Mouse (Mus musculus): ENCODE measurements around the gene Gm20458. TPM values are rescaled to one million over a fixed set of nuclear protein-coding genes. Genes with fewer than 3 reads are reported as not detected.

The Gm20458 gene
- polyA plus RNA-seq (2014; fragmentation: Nextera tagmentation; extraction: Ambion mirVana): 3.2 and 7.3 TPM in 2 replicates

DNA sequence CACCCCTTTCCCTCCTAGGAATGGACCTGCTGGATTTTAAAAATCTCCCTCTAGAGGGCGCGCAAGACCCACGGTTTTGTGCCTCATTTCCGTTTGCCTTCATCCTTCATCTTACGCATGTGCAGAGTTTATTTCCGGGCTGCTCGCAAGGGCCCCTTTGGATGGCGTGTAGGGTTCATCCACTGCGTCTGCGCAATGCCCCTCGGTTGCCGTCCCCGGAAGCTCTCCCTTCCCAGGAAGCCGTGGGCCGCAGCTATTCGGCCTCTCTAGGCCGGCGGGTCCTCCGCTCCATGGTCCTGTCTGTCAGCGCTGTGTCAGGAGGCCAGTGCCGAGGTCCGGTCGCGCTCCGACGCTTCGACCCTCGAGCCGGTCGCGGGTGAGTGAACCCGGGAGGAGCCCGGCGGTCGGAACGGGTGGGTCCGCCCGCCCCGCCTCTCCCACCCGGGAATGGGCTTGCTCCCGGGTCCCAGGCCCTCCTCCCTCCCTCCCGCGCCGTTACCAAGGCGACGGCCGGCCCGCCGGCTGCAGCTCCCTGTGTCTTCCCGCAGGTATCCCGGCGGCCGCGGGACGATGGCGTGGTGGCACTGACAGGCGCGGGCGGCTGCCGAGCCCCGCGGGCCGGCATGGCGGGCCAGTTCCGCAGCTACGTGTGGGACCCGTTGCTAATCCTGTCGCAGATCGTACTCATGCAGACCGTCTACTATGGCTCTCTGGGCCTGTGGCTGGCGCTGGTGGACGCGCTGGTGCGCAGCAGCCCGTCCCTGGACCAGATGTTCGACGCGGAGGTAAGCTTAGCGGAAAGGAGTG, at the start of gene Gm20458:
Gene Gm20458, plus strand, starts transcription at position 223 of the 807 bp plus-strand sequence.
- no peaks in the 10 kb centered on the region for H3K9me3 ChIP-seq (ENCODE audit: control insufficient read depth, low read length)
- H3K4me2 ChIP-seq (ENCODE audit: low read depth, low read length, severe bottlenecking): peak within 1 kb of the TSS; percentile 75
- H3K4me3 ChIP-seq (ENCODE audit: low read depth, low read length): peak within 1 kb of the TSS; percentile 88
- no peaks in the 10 kb centered on the region for H3K27me3 ChIP-seq (ENCODE audit: control insufficient read depth, insufficient read depth, low read length)
- H3K36me3 ChIP-seq (ENCODE audit: control insufficient read depth, insufficient read depth, low read length): no peaks in the 10 kb centered on the region; the same call in 1 of the 2 replicates
- H3K27ac ChIP-seq (ENCODE audit: low read depth, low read length): peak within 1 kb of the TSS; percentile 66
- peaks cover 4% of the 10 kb centered on the region; the same call in 1 of the 2 replicates for H3K4me1 ChIP-seq (replicated peaks; ENCODE audit: control insufficient read depth, insufficient read depth, low read length)
- ATAC-seq (replicated peaks; ENCODE audit: low FRiP score) (peak; percentile 98), DNase-seq (ENCODE audit: low spot score) (peak; percentile 96)
- peak within 1 kb of the TSS; percentile 75 for H3K9ac ChIP-seq (ENCODE audit: low read length)
- under 1% methylated on average over 69 of the region's 79 CpGs for WGBS

DNA sequence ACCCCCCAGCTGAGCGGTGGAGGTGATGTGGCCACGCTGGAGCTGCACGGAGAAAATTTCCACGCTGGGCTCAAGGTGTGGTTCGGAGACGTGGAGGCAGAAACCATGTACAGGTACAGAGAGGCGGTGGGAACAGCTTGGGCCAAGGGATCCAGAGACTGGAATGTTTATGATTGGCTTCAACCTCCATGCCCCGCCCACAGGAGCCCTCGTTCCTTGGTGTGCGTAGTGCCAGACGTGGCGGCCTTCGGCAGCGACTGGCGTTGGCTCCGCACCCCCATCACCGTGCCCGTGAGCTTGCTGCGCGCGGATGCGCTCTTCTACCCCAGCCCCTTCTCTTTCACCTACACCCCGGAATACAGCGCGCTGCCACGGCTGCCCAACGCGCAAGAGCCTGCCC, 46.6 kb upstream of the Gm20458 start:
- Histone ChIP-seq H3K27ac (ENCODE audit: low read depth, low read length) (no peak overlapping the region), H3K36me3 (ENCODE audit: control insufficient read depth, insufficient read depth, low read length) (no peaks in the 10 kb centered on the region), H3K4me2 (ENCODE audit: low read depth, low read length, severe bottlenecking) (peak overlapping the region; percentile 32), H3K9ac (ENCODE audit: low read length) (0 out of 2 replicates have a peak overlapping the region, but pooled peaks have one; percentile 29), H3K27me3 (ENCODE audit: control insufficient read depth, insufficient read depth, low read length) (peaks cover 5% of the 10 kb centered on the region), H3K9me3 (ENCODE audit: control insufficient read depth, low read length) (no peaks in the 10 kb centered on the region), H3K4me1 (replicated peaks; ENCODE audit: control insufficient read depth, insufficient read depth, low read length) (no peaks in the 10 kb centered on the region), H3K4me3 (ENCODE audit: low read depth, low read length) (no peak overlapping the region)
- ATAC-seq (replicated peaks; ENCODE audit: low FRiP score) (no peak), DNase-seq (ENCODE audit: low spot score) (no peak)
- 26% methylated on average over 28 of the region's 28 CpGs for WGBS

- Histone ChIP-seq H3K36me3 (ENCODE audit: control insufficient read depth, insufficient read depth, low read length) (no peaks in the 10 kb centered on the region), H3K4me1 (replicated peaks; ENCODE audit: control insufficient read depth, insufficient read depth, low read length) (no peaks in the 10 kb centered on the region), H3K27ac (ENCODE audit: low read depth, low read length) (no peak overlapping the region), H3K9ac (ENCODE audit: low read length) (0 out of 2 replicates have a peak overlapping the region, but pooled peaks have one; percentile 29), H3K27me3 (ENCODE audit: control insufficient read depth, insufficient read depth, low read length) (peaks cover 3% of the 10 kb centered on the region), H3K4me3 (ENCODE audit: low read depth, low read length) (no peak overlapping the region), H3K9me3 (ENCODE audit: control insufficient read depth, low read length) (no peaks in the 10 kb centered on the region), H3K4me2 (ENCODE audit: low read depth, low read length, severe bottlenecking) (peak overlapping the region; percentile 32)
- ATAC-seq (replicated peaks; ENCODE audit: low FRiP score) (no peak), DNase-seq (ENCODE audit: low spot score) (no peak)
- 70% methylated on average over 10 of the region's 10 CpGs for WGBS
Measured at GRCm38 (mm10) chr2:164414581-164414980, 46.2 kb upstream of the Gm20458 start.

DNA sequence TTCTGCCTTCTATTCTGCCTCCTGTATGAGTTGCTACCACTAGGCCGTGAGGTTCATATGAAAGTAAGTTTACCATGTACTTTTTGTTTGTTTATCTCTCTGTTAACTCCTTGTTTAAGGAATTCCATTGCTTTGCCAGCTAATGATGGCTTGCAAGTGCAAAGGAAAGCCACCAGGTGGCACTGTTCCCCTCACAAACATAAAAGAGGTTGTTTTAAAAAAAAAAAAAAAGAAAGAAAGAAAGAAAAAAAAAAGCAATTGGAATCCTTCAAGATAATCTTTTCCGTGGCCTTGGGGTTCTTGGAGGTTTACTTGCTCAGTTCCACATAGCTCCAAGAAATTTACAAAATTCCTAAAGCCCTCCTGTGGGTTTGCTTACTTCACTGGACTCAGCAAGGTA, 43.6 kb upstream of the Gm20458 start:
- DNase-seq (ENCODE audit: low spot score): no peak
- no peak overlapping the region for H3K9ac ChIP-seq (ENCODE audit: low read length)
- ATAC-seq (replicated peaks; ENCODE audit: low FRiP score): no peak
- no peak overlapping the region for H3K4me2 ChIP-seq (ENCODE audit: low read depth, low read length, severe bottlenecking)
- H3K9me3 ChIP-seq (ENCODE audit: control insufficient read depth, low read length): no peaks in the 10 kb centered on the region
- no peak overlapping the region for H3K27ac ChIP-seq (ENCODE audit: low read depth, low read length)
- no peaks in the 10 kb centered on the region; the same call in 1 of the 2 replicates for H3K27me3 ChIP-seq (ENCODE audit: control insufficient read depth, insufficient read depth, low read length)
- 2% methylated on average over 2 of the region's 2 CpGs for WGBS
- no peaks in the 10 kb centered on the region for H3K36me3 ChIP-seq (ENCODE audit: control insufficient read depth, insufficient read depth, low read length)
- no peak overlapping the region for H3K4me3 ChIP-seq (ENCODE audit: low read depth, low read length)
- no peaks in the 10 kb centered on the region for H3K4me1 ChIP-seq (replicated peaks; ENCODE audit: control insufficient read depth, insufficient read depth, low read length)

DNA sequence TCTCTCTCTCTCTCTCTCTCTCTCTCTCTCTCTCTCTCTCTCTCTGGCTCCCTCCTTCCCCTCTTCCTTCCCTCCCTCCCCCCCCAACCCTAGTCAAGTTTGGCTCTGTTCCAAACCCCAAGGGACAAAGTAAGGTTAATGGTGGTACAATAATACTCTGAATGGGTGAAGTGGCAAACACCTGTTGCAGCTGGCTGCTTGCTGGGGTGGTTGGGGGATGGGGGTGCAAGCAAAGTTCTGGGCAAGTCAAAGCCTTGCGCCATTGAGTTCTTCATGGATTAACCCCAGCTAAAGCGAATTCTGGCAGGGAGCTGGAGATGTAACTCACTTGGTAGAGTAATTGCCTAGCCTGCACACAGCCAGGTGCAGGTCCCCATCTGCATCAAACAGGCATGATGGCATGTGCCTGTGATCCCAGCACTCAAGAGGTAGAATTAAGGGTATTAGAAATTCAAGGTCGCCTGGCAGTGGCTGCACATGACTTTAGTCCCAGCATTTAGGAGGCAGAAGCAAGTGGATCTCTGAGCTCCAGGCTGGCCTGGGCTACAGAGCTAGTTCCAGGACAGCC, 42.4 kb upstream of the Gm20458 start:
- ATAC-seq (replicated peaks; ENCODE audit: low FRiP score) (no peak), DNase-seq (ENCODE audit: low spot score) (no peak)
- H3K27me3 ChIP-seq (ENCODE audit: control insufficient read depth, insufficient read depth, low read length): no peaks in the 10 kb centered on the region; the same call in 1 of the 2 replicates
- 34% methylated on average over 3 of the region's 3 CpGs for WGBS
- H3K36me3 ChIP-seq (ENCODE audit: control insufficient read depth, insufficient read depth, low read length): no peaks in the 10 kb centered on the region
- H3K9ac ChIP-seq (ENCODE audit: low read length): no peak overlapping the region
- no peaks in the 10 kb centered on the region for H3K4me1 ChIP-seq (replicated peaks; ENCODE audit: control insufficient read depth, insufficient read depth, low read length)
- H3K9me3 ChIP-seq (ENCODE audit: control insufficient read depth, low read length): no peaks in the 10 kb centered on the region
- H3K4me2 ChIP-seq (ENCODE audit: low read depth, low read length, severe bottlenecking): no peak overlapping the region
- H3K4me3 ChIP-seq (ENCODE audit: low read depth, low read length): no peak overlapping the region
- no peak overlapping the region for H3K27ac ChIP-seq (ENCODE audit: low read depth, low read length)

DNA sequence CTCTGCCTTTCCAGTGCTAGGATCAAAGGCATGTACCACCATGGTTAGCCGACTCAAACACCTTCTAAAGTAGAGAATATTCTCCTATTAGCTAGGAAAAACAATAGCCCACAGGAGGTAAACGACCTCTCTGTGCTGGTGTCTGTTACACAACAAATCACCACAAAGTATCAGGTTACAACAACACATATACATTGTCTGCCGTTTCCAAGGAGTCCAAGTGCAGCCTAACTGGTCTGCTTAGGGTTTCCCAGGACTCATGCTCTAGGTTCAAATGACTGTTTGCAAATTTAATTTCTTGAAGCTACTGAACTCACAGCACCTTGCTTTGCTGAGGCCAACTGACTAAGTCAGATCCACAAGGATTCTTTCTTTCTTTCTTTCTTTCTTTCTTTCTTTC, 41.3 kb upstream of the Gm20458 start:
- no peaks in the 10 kb centered on the region for H3K27me3 ChIP-seq (ENCODE audit: control insufficient read depth, insufficient read depth, low read length)

GRCm38 (mm10) chr2:164421306-164421705, 39.5 kb upstream of the Gm20458 start:
- 89% methylated on average over 7 of the region's 7 CpGs for WGBS
- Histone ChIP-seq H3K9me3 (ENCODE audit: control insufficient read depth, low read length) (no peaks in the 10 kb centered on the region), H3K4me2 (ENCODE audit: low read depth, low read length, severe bottlenecking) (no peak overlapping the region), H3K27ac (ENCODE audit: low read depth, low read length) (no peak overlapping the region), H3K9ac (ENCODE audit: low read length) (no peak overlapping the region), H3K4me1 (replicated peaks; ENCODE audit: control insufficient read depth, insufficient read depth, low read length) (no peaks in the 10 kb centered on the region), H3K36me3 (ENCODE audit: control insufficient read depth, insufficient read depth, low read length) (no peaks in the 10 kb centered on the region), H3K4me3 (ENCODE audit: low read depth, low read length) (no peak overlapping the region), H3K27me3 (ENCODE audit: control insufficient read depth, insufficient read depth, low read length) (no peaks in the 10 kb centered on the region)
- no peak for DNase-seq (ENCODE audit: low spot score)
- ATAC-seq (replicated peaks; ENCODE audit: low FRiP score): no peak

More for the DNA sequence above, 41.3 kb upstream of the Gm20458 start:
- ATAC-seq (replicated peaks; ENCODE audit: low FRiP score) (no peak), DNase-seq (ENCODE audit: low spot score) (no peak)
- no peak overlapping the region for H3K9ac ChIP-seq (ENCODE audit: low read length)
- H3K4me1 ChIP-seq (replicated peaks; ENCODE audit: control insufficient read depth, insufficient read depth, low read length): no peaks in the 10 kb centered on the region
- no peaks in the 10 kb centered on the region for H3K36me3 ChIP-seq (ENCODE audit: control insufficient read depth, insufficient read depth, low read length)
- 10% methylated on average over 3 of the region's 3 CpGs for WGBS
- no peak overlapping the region for H3K4me2 ChIP-seq (ENCODE audit: low read depth, low read length, severe bottlenecking)
- no peaks in the 10 kb centered on the region for H3K9me3 ChIP-seq (ENCODE audit: control insufficient read depth, low read length)
- no peak overlapping the region for H3K27ac ChIP-seq (ENCODE audit: low read depth, low read length)
- no peak overlapping the region for H3K4me3 ChIP-seq (ENCODE audit: low read depth, low read length)

DNA sequence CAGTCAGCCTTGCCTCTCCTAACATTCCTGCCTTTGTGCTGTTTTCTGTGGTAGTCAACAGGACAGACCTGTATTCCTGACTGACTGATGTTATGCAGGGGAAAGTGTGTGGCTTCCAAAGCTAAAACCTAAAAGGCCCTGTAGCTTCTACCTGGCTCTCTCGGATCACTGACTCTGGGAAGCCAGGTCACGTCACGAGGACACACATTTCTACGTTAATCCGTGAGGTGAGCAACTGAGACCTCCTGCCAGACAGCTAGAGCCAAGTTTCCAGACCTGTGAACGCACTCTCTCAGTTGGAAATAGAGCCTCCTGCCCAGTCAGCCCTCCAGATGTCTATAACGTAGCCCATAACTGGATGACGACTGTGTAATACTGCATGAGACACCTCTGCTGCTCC, 38.8 kb upstream of the Gm20458 start:
- no peak overlapping the region for H3K27ac ChIP-seq (ENCODE audit: low read depth, low read length)
- no peak for ATAC-seq (replicated peaks; ENCODE audit: low FRiP score)
- H3K4me3 ChIP-seq (ENCODE audit: low read depth, low read length): no peak overlapping the region
- no peaks in the 10 kb centered on the region for H3K36me3 ChIP-seq (ENCODE audit: control insufficient read depth, insufficient read depth, low read length)
- H3K4me1 ChIP-seq (replicated peaks; ENCODE audit: control insufficient read depth, insufficient read depth, low read length): no peaks in the 10 kb centered on the region
- no peaks in the 10 kb centered on the region for H3K9me3 ChIP-seq (ENCODE audit: control insufficient read depth, low read length)
- no peak for DNase-seq (ENCODE audit: low spot score)
- no peak overlapping the region for H3K9ac ChIP-seq (ENCODE audit: low read length)
- no peaks in the 10 kb centered on the region for H3K27me3 ChIP-seq (ENCODE audit: control insufficient read depth, insufficient read depth, low read length)
- WGBS: 90% methylated on average over 8 of the region's 8 CpGs
- H3K4me2 ChIP-seq (ENCODE audit: low read depth, low read length, severe bottlenecking): no peak overlapping the region

Data from forebrain, embryonic 11.5 days (tissue).